Mouse (Mus musculus) monocyte, adult 59 days (primary cell): ENCODE measurements around the gene Sh3bgr. TPM values are rescaled to one million over a fixed set of nuclear protein-coding genes. Genes with fewer than 3 reads are reported as not detected.

Source experiments
- total RNA-seq, 2 experiments: library from RNA; stranded (reverse); gene quantifications; one replicate each; pipeline ENCODE4 v1.2.4; 2023

The Sh3bgr gene
- not detected for total RNA-seq

DNA sequence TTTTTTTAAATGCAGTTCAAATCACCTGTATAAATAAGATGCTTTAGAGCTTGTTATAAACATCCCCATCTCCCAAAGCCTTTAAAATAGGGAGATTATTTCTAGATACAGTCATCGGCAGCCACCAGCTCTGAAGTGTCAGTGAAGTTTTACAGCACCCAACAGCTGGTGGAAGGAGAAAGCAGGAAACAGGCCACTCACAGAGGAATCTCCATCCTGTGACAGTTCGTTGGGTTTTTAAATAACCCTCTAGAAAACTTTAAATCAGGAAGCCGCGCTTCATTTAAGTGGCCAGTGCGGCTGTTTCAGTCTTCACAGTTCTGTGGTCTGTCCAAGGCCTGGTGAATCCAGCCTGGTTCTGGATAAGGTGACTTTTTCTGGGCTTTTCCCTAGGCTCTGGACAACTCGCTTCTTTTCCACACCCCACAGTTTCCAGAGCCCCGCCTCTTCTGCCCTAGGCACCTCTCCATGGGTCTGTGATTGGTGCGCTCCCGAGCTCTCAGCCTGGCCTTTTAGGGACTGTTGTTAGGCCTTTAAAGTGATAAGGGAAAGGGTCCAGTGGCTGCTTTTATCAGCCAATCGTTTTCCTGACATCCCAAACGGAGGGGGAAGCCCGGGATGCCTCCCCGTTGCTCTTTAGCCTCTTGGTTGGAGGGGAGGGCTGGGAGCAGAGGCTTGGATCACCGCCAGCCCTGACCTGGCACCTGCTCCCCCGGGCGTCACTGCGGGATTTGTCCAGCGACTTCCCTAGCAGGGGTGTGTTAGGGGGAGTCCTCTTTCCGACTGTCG lies at the start of gene Sh3bgr:
Sh3bgr (plus strand) TSS at position 538 of the 789 bp plus-strand sequence.

DNA sequence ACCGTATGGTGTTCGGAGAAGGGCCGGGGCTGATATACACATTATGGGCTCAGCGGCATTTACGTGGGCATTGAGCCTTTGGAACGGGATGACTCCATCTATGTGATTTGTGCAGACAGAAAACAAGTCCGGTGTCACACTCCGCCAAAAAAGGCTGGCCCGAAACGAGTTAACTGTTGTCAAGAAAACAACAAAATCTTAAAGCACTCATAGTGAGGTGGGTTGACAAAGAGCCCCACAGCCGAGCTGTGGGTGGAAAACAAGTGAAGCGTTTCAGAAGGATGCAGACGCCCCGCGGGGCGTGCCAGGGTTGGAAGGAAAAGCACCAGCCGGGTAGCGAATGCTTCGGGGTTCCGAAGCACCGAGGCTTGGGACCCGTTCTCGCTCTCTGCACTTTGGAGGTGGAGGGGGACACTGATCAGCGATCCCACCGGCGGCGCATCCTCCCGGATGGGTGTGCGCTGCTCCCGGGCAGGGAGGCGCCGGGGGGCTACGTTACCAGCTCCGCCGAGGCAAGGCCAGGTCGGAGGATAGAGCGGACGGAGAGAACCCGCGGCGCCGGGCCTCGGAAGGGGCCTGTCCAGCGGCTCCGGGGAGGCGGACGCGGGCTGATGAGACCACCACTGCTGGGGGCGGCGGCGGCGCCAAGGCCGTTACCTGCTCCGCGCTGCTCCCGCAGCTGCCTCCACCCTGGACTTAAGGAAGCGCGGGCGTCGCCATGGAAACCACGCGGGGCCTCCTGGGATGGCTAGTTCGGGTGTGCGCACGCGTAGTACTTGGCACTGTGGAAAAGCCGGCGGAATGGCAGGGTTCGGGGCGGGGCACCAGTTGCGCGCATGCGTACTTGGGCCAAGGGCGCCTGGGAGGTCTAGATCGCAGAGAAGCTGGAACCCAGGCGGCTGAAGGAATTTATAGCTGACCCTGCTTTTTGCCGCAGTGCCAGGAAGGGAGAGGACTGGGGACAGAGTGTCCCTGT lies 8.4 kb upstream of the Sh3bgr start, which contains the start of gene Lca5l:
Lca5l (minus strand) TSS at position 741 of the 976 bp plus-strand sequence.

DNA sequence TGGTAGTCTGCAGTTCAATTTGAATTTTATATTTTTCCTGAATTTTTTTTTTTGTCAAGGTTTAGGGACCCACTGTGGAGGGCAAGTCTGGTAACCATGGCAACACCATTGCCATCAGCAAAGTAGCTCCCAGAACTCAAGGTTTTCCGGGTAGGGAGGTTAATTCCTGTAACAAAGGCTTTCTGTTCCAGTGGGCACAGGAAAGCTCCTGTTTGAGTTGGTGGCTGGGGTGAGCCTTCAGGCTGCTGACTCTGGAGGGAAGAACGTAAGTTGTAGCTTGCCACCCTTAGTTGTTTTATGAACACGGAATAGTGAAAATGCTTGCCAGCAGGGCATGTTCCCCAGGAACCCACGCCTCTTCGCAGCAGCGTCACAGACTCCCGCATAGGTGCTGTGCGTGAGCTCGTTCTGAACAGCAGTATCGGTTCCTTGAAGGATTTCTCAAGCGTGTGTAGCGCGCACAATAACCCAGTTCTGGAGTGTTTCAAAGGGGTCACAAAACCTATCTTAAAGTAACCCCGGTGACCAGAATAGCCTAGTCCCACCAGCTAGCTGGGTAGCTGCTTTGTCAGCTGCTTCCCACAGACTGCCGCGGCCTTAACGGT lies 35.2 kb downstream of the Sh3bgr start, which contains the start of gene B3galt5:
B3galt5 (plus strand) TSS at position 436 of the 605 bp plus-strand sequence.

Other genes with a start within 250 kb of the Sh3bgr start
- gene Psmg1, start 209.5 kb upstream of the Sh3bgr start, total RNA-seq, result 10 to 100 TPM; 10.1 to 12.3 TPM
- gene Brwd1, start 117.9 kb upstream of the Sh3bgr start, total RNA-seq, result 10 to 100 TPM; 59.9 to 69.8 TPM
- gene Hmgn1, start 72.7 kb upstream of the Sh3bgr start, total RNA-seq, result 10 to 100 TPM; 13.3 to 26.4 TPM
- 1 to 10 TPM; 5.3 to 7.1 TPM for gene Wrb, start 55.0 kb upstream of the Sh3bgr start, total RNA-seq
- not detected for gene Lca5l, start 8.2 kb upstream of the Sh3bgr start, total RNA-seq
- not detected for gene B3galt5, start 35.4 kb downstream of the Sh3bgr start, total RNA-seq
- gene Itgb2l, start 243.2 kb downstream of the Sh3bgr start, total RNA-seq, result under 1 TPM in 1 of 2 experiments, not detected in 1; 0.36 TPM